Mouse (Mus musculus) hindbrain, embryonic 11.5 days (tissue): ENCODE measurements at regions not wholly inside any gene's neighbourhood (a gene's known extent, or its start where the extent isn't known, plus 50 kb on each side); places are given as distances from the start of the nearest gene placed in this dataset.

Experiments
- ATAC-seq: fragments of 200-750 bp; cut with Nextera tagmentation; 2 replicates; pipeline ENCODE4 v1.8.0; 2017; ENCODE audit warnings: mild to moderate bottlenecking, moderate TSS enrichment, moderate library complexity; ENCODE audit not compliant: low FRiP score
- DNase-seq: peaks from one replicate; pipeline ENCODE4 v3.0.0-alpha.2; 2015; ENCODE audit warnings: low spot score
- H3K27ac ChIP-seq: fragments of 300-500 bp; sonication (generic); 2 replicates; pipeline ENCODE4 v1.5.1; 2014; ENCODE audit warnings: mild to moderate bottlenecking, low read depth, low read length
- H3K27me3 ChIP-seq: fragments of 300-500 bp; sonication (generic); 2 replicates; pipeline ENCODE4 v1.6.1; 2014; ENCODE audit warnings: mild to moderate bottlenecking, low read length, moderate library complexity, mixed read lengths; ENCODE audit not compliant: control insufficient read depth, insufficient read depth
- H3K36me3 ChIP-seq: fragments of 300-500 bp; sonication (generic); 2 replicates; pipeline ENCODE4 v1.6.1; 2014; ENCODE audit warnings: mild to moderate bottlenecking, low read length, moderate library complexity, mixed read lengths; ENCODE audit not compliant: control insufficient read depth, insufficient read depth
- H3K4me1 ChIP-seq: fragments of 300-500 bp; sonication (generic); replicated peaks from 2 replicates; pipeline ENCODE4 v1.6.1; 2014; ENCODE audit warnings: low read length, mixed read lengths; ENCODE audit not compliant: control insufficient read depth, insufficient read depth
- H3K4me2 ChIP-seq: fragments of 300-500 bp; sonication (generic); replicated peaks from 2 replicates; pipeline ENCODE4 v1.6.1; 2014; ENCODE audit warnings: mild to moderate bottlenecking, low read depth, low read length
- H3K4me3 ChIP-seq: fragments of 300-500 bp; sonication (generic); 2 replicates; pipeline ENCODE4 v1.5.1; 2014; ENCODE audit warnings: low read depth, low read length
- H3K9ac ChIP-seq: fragments of 300-500 bp; sonication (generic); 2 replicates; pipeline ENCODE4 v1.6.1; 2014; ENCODE audit warnings: low read depth, low read length
- H3K9me3 ChIP-seq: fragments of 300-500 bp; sonication (generic); 2 replicates; pipeline ENCODE4 v1.6.1; 2016; ENCODE audit warnings: low read length; ENCODE audit not compliant: control insufficient read depth
- WGBS: fragments of 180-500 bp; shearing (Covaris S2); extraction: QIAGEN DNeasy Blood & Tissue Kit; methylation state at CpG from one replicate; pipeline ENCODE4 v1.1.7; 2014; 5-methylcytosine and 5-hydroxymethylcytosine counted together

- Histone ChIP-seq H3K4me3 (no peak overlapping the region), H3K4me1 (no peaks in the 10 kb centered on the region), H3K9me3 (no peaks in the 10 kb centered on the region), H3K9ac (no peak overlapping the region), H3K27me3 (no peaks in the 10 kb centered on the region), H3K4me2 (no peak overlapping the region), H3K27ac (no peak overlapping the region), H3K36me3 (no peaks in the 10 kb centered on the region)
- DNase-seq (no peak), ATAC-seq (no peak)
- 79% methylated on average over 3 of the region's 3 CpGs for WGBS
Measured at GRCm38 (mm10) chr2:139044684-139045083, 449.0 kb upstream of the Sptlc3 start.

GRCm38 (mm10) chr2:139055249-139055648, 438.5 kb upstream of the Sptlc3 start:
- no peak overlapping the region for H3K4me2 ChIP-seq
- H3K4me3 ChIP-seq = no peak overlapping the region
- H3K27ac ChIP-seq = no peak overlapping the region
- no peaks in the 10 kb centered on the region for H3K27me3 ChIP-seq
- no peak overlapping the region for H3K9ac ChIP-seq
- DNase-seq (no peak), ATAC-seq (no peak)
- H3K36me3 ChIP-seq = no peaks in the 10 kb centered on the region
- WGBS = 89% methylated on average over 2 of the region's 2 CpGs
- no peaks in the 10 kb centered on the region for H3K4me1 ChIP-seq
- no peaks in the 10 kb centered on the region for H3K9me3 ChIP-seq

DNA sequence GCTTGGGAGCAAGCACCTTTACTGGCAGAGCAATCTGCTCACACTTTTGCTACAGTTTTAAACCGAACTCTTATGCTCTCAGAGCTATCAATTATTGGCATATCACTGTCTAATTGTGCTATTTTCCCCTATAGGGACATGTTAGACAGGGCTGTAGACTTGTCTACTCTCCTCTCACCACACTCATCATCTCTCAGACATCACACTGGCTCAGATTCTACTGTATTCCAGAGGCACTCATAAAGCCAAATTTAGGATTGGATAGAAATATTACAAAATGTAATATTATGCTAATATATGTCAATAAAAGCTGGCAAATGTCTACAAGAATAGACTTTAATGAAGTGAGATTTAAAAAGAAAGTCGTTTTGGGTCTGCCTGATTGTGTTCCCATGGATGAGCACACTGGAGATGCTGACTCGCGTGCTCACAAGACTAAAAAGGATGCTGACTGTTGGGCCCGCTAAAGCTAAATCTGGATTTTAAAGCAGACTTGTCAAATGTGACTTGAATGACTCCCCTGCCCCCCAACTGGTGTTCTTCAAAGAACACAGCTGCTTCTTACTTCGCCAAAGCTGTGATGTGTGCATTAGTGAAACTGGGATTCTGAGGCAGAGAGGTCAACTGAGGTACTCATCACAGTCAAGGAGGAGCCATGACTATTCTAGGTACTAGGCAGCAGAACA, 424.3 kb upstream of the Sptlc3 start:
- H3K9ac ChIP-seq = no peak overlapping the region
- no peak overlapping the region for H3K4me2 ChIP-seq
- no peak overlapping the region for H3K4me3 ChIP-seq
- no peak overlapping the region for H3K27ac ChIP-seq
- H3K9me3 ChIP-seq = no peaks in the 10 kb centered on the region
- WGBS = 84% methylated on average over 6 of the region's 6 CpGs
- no peaks in the 10 kb centered on the region for H3K27me3 ChIP-seq
- DNase-seq (no peak), ATAC-seq (no peak)
- no peaks in the 10 kb centered on the region for H3K36me3 ChIP-seq
- H3K4me1 ChIP-seq = no peaks in the 10 kb centered on the region

GRCm38 (mm10) chr2:139071690-139072089, 422.0 kb upstream of the Sptlc3 start:
- 84% methylated on average over 1 of the region's 1 CpGs for WGBS
- Histone ChIP-seq H3K9ac (no peak overlapping the region), H3K4me1 (no peaks in the 10 kb centered on the region), H3K27ac (no peak overlapping the region), H3K27me3 (no peaks in the 10 kb centered on the region), H3K4me2 (no peak overlapping the region), H3K4me3 (no peak overlapping the region), H3K36me3 (no peaks in the 10 kb centered on the region), H3K9me3 (no peaks in the 10 kb centered on the region)
- no peak for ATAC-seq
- DNase-seq = no peak

DNA sequence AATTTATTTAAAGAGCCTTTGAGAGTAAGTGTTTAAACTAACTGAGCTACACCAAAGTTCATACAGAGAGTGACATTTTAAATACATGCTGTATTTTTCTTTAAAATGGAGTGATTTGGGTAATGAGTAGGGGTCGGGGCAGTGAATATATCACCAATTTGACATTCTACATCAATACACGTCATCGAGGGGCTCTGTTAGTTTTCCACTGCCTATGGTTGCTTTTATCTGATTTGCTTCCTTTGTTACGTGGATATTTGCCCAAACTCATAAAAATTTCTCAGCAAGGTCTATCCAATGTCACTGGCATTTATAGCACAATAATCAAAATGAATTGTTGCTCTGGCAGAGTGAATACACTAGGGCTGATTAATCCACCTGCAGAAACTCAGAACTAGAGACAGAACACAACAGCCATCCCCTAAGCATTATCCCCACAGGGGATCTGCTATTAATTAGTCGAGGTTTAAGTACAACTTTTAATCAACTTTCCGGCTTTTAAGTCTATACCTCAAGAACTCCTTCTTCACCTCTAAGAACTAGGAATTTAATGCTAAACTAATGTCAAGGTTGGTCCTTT, 400.1 kb upstream of the Sptlc3 start:
- DNase-seq (no peak), ATAC-seq (no peak)
- 90% methylated on average over 6 of the region's 6 CpGs for WGBS
- H3K9me3 ChIP-seq = no peaks in the 10 kb centered on the region
- no peak overlapping the region for H3K9ac ChIP-seq
- no peaks in the 10 kb centered on the region for H3K27me3 ChIP-seq
- no peak overlapping the region for H3K4me2 ChIP-seq
- no peaks in the 10 kb centered on the region for H3K4me1 ChIP-seq
- H3K36me3 ChIP-seq = no peaks in the 10 kb centered on the region
- H3K4me3 ChIP-seq = no peak overlapping the region
- no peak overlapping the region for H3K27ac ChIP-seq

- Histone ChIP-seq H3K9ac (no peak overlapping the region), H3K27me3 (no peaks in the 10 kb centered on the region), H3K4me1 (no peaks in the 10 kb centered on the region), H3K27ac (no peak overlapping the region), H3K36me3 (no peaks in the 10 kb centered on the region), H3K4me2 (no peak overlapping the region), H3K4me3 (no peak overlapping the region), H3K9me3 (no peaks in the 10 kb centered on the region)
- ATAC-seq (no peak), DNase-seq (no peak)
- 87% methylated on average over 1 of the region's 1 CpGs for WGBS
Measured at GRCm38 (mm10) chr2:139111669-139112068, 382.0 kb upstream of the Sptlc3 start.

DNA sequence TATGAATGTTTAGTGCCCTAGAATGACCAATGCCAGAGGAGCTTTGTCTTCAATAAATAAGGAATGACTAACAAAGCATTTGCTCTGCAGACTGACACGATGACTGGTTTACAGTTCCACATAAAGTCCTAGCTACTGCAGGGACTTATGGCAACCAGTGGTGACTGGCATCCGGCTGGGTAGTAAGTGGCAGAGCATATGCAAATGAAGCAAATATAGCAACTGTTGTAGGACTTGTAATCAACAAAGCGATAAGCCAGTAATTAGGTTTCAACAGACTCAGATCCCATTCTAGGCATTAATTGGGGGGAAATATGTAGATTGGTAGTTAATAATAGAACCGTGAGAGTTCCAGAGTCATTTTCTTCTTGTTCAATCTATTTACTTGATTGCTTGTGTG, 379.2 kb upstream of the Sptlc3 start:
- no peak overlapping the region for H3K9ac ChIP-seq
- WGBS = 91% methylated on average over 4 of the region's 4 CpGs
- H3K27me3 ChIP-seq = no peaks in the 10 kb centered on the region
- DNase-seq = no peak
- ATAC-seq = no peak
- no peaks in the 10 kb centered on the region for H3K9me3 ChIP-seq
- H3K36me3 ChIP-seq = no peaks in the 10 kb centered on the region
- H3K27ac ChIP-seq = no peak overlapping the region
- no peaks in the 10 kb centered on the region for H3K4me1 ChIP-seq
- no peak overlapping the region for H3K4me3 ChIP-seq
- H3K4me2 ChIP-seq = no peak overlapping the region

GRCm38 (mm10) chr2:139120905-139121304, 372.8 kb upstream of the Sptlc3 start:
- Histone ChIP-seq H3K9me3 (no peaks in the 10 kb centered on the region), H3K4me2 (no peak overlapping the region), H3K36me3 (no peaks in the 10 kb centered on the region), H3K27ac (no peak overlapping the region), H3K4me1 (no peaks in the 10 kb centered on the region), H3K27me3 (no peaks in the 10 kb centered on the region), H3K9ac (no peak overlapping the region), H3K4me3 (no peak overlapping the region)
- 93% methylated on average over 1 of the region's 1 CpGs for WGBS
- no peak for DNase-seq
- no peak for ATAC-seq

- WGBS = 89% methylated on average over 1 of the region's 1 CpGs
- DNase-seq = no peak
Measured at GRCm38 (mm10) chr2:139132121-139132520, 361.6 kb upstream of the Sptlc3 start.

More at GRCm38 (mm10) chr2:139132121-139132520, 361.6 kb upstream of the Sptlc3 start:
- H3K27ac ChIP-seq = no peak overlapping the region
- H3K36me3 ChIP-seq = no peaks in the 10 kb centered on the region
- H3K9me3 ChIP-seq = no peaks in the 10 kb centered on the region
- H3K27me3 ChIP-seq = no peaks in the 10 kb centered on the region
- H3K4me2 ChIP-seq = no peak overlapping the region
- no peaks in the 10 kb centered on the region for H3K4me1 ChIP-seq
- no peak overlapping the region for H3K9ac ChIP-seq
- no peak for ATAC-seq
- no peak overlapping the region for H3K4me3 ChIP-seq
